Mouse (Mus musculus): Measurements from ENCODE around the gene Ppp1r18.
"Not testable (repeated sequence)": the region's sequence is repeated elsewhere in the genome, so short reads cannot be mapped to it uniquely, and the experiment has no call there.

The Ppp1r18 gene

GRCm38 (mm10) chr17:35836991-35837422 lies 28.4 kb upstream of the Ppp1r18 start:
- peak; percentile 93 for DNase-seq (ENCODE audit: low spot score)

DNA sequence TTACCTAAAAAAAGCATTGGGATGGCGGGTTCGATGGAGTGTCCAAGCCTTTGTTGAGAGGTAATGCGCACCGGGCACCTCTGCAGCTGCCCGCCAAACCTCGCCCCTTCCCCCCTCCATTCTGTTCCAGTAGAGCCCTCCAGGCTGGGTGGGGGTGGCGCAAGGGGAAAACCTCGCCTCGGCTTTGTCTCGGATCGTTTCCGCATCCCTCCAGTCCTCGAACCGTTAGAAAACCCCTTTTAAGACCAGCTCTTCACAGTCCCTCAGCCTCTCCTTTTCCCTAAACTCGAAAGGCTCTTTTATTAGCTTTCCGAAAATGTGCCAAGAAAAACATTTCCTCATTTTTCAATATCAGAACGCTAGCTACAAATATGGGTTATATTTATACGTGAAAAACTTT lies 27.9 kb upstream of the Ppp1r18 start:
- peak; percentile 56 for DNase-seq (ENCODE audit: low spot score)

DNA sequence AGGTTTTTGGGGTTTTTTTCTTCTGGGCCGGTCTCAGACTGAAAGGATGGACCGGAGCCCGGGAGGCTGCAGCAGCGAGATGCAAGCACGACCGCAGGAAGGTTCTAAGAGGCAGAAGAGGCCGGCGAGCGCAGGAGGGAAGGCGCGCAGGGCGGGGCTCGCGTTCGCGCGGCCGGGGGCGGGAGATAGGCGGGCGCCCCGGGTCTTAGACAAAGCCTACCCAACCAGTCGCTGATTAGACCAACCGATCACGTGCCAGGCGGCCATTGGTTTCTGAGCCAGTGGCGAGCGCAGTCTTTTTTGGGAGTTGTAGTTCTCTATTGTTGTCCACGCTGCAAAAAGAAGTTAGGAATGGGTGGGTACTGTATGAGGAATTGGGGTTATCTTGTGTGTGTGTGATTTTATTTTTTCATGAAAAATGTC lies 27.3 kb upstream of the Ppp1r18 start, which contains the start of gene Tubb5:
Tubb5 (minus strand) TSS at position 185 of the 423 bp plus-strand sequence.
- DNase-seq (ENCODE audit: low spot score), result peak; percentile 97

GRCm38 (mm10) chr17:35838570-35838969 lies 26.8 kb upstream of the Ppp1r18 start:
- DNase-seq (ENCODE audit: low spot score), result peak; percentile 57

DNA sequence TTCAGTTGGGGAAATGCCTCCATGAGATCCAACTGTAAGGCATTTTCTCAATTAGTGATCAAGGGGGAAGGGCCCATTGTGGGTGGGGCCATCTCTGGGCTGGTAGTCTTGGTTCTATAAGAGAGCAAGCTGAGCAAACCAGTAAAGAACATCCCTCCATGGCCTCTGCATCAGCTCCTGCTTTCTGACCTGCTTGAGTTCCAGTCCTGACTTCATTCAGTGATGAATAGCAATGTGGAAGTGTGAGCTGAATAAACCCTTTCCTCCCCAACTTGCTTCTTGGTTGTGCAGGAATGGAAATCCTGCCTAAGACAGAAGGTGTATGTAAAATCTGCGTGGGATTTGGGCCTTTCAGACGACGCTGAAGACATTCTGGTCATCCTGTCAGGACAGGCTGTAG lies 26.4 kb upstream of the Ppp1r18 start:
- DNase-seq (ENCODE audit: low spot score), result not testable (repeated sequence)

DNA sequence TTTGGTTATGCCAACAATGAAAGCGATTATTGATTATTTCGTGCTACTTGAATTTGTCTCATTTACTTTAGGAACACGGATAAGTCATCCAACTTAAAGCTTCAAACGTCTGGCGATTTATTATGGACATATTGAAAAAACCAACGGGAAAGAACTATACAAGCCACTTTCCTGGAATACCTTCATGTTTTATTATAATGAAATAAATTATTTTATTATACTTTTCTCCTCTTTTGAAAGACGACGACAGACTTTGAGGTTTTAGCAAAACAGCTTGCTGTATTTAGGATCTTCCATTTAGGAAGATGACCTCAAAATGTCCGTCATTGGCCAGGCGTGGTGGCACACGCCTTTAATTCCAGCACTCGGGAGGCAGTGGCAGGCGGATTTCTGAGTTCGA lies 24.8 kb upstream of the Ppp1r18 start:
- no peak for DNase-seq (ENCODE audit: low spot score)

GRCm38 (mm10) chr17:35841076-35841950 lies 24.1 kb upstream of the Ppp1r18 start, which contains the start of gene Mdc1:
Gene Mdc1, plus strand, starts transcription at chr17:35841515.
- peak; percentile 100 for DNase-seq (ENCODE audit: low spot score)

- no peak for DNase-seq (ENCODE audit: low spot score)
Measured at GRCm38 (mm10) chr17:35842006-35842405, 23.4 kb upstream of the Ppp1r18 start.

GRCm38 (mm10) chr17:35843514-35843913 lies 21.9 kb upstream of the Ppp1r18 start:
- DNase-seq (ENCODE audit: low spot score), result no peak

DNA sequence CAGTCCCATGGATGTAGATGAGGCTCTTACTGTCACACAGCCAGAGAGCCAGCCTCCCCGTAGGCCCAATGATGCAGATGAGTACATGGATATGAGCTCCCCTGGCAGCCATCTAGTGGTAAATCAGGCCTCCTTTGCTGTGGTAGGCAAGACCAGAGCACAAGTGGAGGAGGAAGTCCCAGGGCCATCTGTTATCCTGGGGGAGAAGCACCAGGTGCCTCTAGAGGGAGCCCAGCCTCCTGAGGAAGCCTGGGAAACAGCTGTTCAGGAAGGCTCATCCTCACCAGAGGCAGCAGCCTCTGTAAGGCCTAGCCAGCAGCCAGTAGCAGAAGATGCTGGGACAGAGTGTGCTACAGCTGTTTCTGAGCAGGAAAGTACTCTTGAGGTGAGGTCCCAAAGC lies 17.3 kb upstream of the Ppp1r18 start:
- no peak for DNase-seq (ENCODE audit: low spot score)

GRCm38 (mm10) chr17:35850974-35851373 lies 14.4 kb upstream of the Ppp1r18 start:
- DNase-seq (ENCODE audit: low spot score), result no peak

DNA sequence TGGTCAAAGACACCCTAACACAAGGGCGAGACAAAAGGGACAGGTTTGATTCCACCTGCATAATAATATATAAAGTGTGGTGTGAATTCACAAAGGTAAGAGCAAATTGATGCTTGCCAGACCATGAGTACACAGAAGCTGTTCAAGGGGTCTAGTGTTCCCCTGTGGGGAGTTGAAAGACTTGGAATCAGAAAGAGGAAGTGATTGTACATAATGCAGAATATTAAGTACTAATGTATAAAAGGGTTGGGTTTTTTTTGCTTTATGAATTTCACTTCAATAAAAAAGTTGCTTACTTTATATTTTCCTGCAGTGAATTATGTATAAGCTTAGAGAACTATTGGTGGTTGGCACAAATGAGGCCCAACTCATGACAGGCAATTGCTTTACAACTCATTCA lies 6.0 kb upstream of the Ppp1r18 start:
- no peak for DNase-seq (ENCODE audit: low spot score)

- peak; percentile 2 for DNase-seq (ENCODE audit: low spot score)
Measured at GRCm38 (mm10) chr17:35859835-35860234, 5.6 kb upstream of the Ppp1r18 start.

GRCm38 (mm10) chr17:35860831-35861197 lies 4.6 kb upstream of the Ppp1r18 start:
- DNase-seq (ENCODE audit: low spot score), result no peak

DNA sequence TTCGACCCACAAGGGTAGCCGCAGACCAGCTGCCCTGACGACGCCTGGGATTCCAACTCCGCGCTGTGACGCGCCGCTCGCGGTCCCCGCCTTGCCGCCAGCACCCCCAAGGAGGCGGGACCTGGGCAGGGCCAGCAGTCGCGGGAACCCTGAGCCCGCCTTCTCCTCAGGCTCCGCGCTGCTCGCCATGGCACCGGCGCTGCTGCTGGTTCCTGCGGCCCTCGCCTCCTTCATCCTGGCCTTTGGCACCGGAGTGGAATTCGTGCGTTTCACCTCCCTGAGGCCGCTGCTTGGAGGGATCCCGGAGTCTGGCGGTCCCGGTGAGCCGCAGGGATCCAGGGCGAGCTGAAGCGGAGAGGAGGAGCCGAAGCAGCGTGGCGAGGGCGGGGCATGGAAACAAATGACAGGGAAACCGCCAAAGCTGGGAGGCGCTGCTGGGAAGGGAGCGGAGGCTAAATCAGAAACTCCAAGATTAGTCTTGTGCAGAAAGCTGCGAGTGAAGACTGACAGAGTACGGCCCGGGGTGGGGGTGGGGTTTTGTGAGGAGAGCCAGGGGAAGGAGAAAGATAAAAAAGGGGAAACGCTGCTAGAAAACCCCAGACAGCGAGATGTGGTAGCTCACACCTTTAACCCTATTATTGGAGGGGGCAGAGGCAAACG lies 4.1 kb upstream of the Ppp1r18 start, which contains the start of gene Nrm:
Nrm (plus strand) TSS at position 121 of the 660 bp plus-strand sequence.
- DNase-seq (ENCODE audit: low spot score), result peak; percentile 96

GRCm38 (mm10) chr17:35864832-35865353 lies 500 bp upstream of the Ppp1r18 start:
- DNase-seq (ENCODE audit: low spot score), result no peak

GRCm38 (mm10) chr17:35866281-35866831 lies 963 bp downstream of the Ppp1r18 start:
- peak; percentile 58 for DNase-seq (ENCODE audit: low spot score)

GRCm38 (mm10) chr17:35866911-35867890 lies 1.8 kb downstream of the Ppp1r18 start:
- DNase-seq (ENCODE audit: low spot score), result peak; percentile 52

DNA sequence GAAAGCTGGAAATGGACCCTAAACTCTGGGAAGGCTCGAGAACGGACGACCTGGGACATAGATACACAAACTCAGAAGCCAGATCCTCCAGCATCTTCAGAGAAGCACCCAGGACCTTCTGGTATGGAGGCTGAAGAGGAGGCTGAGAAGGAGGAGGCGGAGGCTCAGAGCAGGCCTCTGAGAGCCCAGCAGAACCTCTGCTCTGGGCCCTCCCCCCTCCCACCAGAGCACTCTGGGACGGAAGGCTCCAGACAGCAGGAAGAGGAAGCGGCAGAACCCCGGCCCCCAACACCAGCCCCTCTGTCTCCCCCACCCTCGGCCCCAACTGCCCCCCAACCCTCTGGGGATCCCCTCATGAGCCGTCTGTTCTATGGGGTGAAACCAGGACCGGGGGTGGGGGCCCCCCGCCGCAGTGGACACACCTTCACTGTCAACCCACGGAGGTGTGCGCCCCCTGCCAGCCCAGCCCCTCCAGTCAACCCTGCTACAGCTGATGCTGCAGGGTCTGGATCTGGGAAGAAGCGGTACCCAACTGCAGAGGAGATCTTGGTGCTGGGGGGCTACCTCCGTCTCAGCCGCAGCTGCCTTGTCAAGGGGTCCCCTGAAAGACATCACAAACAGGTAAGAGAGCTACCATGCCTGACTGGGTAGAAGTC lies 2.9 kb downstream of the Ppp1r18 start:
- no peak for DNase-seq (ENCODE audit: low spot score)

GRCm38 (mm10) chr17:35868961-35869345 lies 3.6 kb downstream of the Ppp1r18 start:
- DNase-seq (ENCODE audit: low spot score), result no peak
